Mouse (Mus musculus): ENCODE results near the gene Paqr9. TPM values are rescaled to one million over a fixed set of nuclear protein-coding genes. Genes with fewer than 3 reads are reported as not detected.

Gene Paqr9
- polyA plus RNA-seq, 1 experiment from 2014 or later = 1.9 TPM

- peak; percentile 25; the same call in 1 of the 2 replicates for ATAC-seq
Observed at GRCm38 (mm10) chr9:95550856-95551774, 8.3 kb upstream of the Paqr9 start.

GRCm38 (mm10) chr9:95552175-95552705 lies 7.2 kb upstream of the Paqr9 start:
- no peak overlapping the region for H3K9ac ChIP-seq (replicated peaks)
- peaks cover 16% of the 10 kb centered on the region for H3K27me3 ChIP-seq
- ATAC-seq = no peak
- no peaks in the 10 kb centered on the region for H3K4me1 ChIP-seq (replicated peaks)
- H3K4me3 ChIP-seq (replicated peaks) = no peak overlapping the region
- no peak overlapping the region for H3K4me2 ChIP-seq (replicated peaks)
- 71% methylated on average over 10 of the region's 10 CpGs for WGBS
- no peak overlapping the region for H3K27ac ChIP-seq
- H3K36me3 ChIP-seq = no peaks in the 10 kb centered on the region
- H3K9me3 ChIP-seq = no peaks in the 10 kb centered on the region

More at GRCm38 (mm10) chr9:95550856-95551774, 8.3 kb upstream of the Paqr9 start:
- WGBS = 78% methylated on average over 9 of the region's 9 CpGs
- Histone ChIP-seq H3K9me3 (no peaks in the 10 kb centered on the region), H3K36me3 (no peaks in the 10 kb centered on the region), H3K4me2 (replicated peaks) (no peak overlapping the region), H3K4me3 (replicated peaks) (no peak overlapping the region), H3K4me1 (replicated peaks) (no peaks in the 10 kb centered on the region), H3K9ac (replicated peaks) (no peak overlapping the region), H3K27me3 (peaks cover 7% of the 10 kb centered on the region; the same call in 1 of the 2 replicates), H3K27ac (no peak overlapping the region)

- Histone ChIP-seq H3K9ac (replicated peaks) (no peak overlapping the region), H3K9me3 (no peaks in the 10 kb centered on the region), H3K4me1 (replicated peaks) (0 out of 2 replicates have a peak, but pooled peaks cover 7% of the 10 kb centered on the region), H3K36me3 (no peaks in the 10 kb centered on the region), H3K4me3 (replicated peaks) (no peak overlapping the region), H3K27ac (no peak overlapping the region), H3K27me3 (peaks cover 29% of the 10 kb centered on the region), H3K4me2 (replicated peaks) (no peak overlapping the region)
- WGBS = 87% methylated on average over 18 of the region's 18 CpGs
- ATAC-seq = no peak
Observed at GRCm38 (mm10) chr9:95554231-95555221, 4.9 kb upstream of the Paqr9 start.

- peaks cover 13% of the 10 kb centered on the region for H3K4me1 ChIP-seq (replicated peaks)
- H3K4me2 ChIP-seq (replicated peaks) = no peak overlapping the region
- H3K36me3 ChIP-seq = no peaks in the 10 kb centered on the region
- ATAC-seq = no peak
- no peak overlapping the region for H3K4me3 ChIP-seq (replicated peaks)
- no peak overlapping the region for H3K9ac ChIP-seq (replicated peaks)
- peaks cover 35% of the 10 kb centered on the region for H3K27me3 ChIP-seq
- H3K27ac ChIP-seq = no peak overlapping the region
- WGBS = 76% methylated on average over 5 of the region's 5 CpGs
- H3K9me3 ChIP-seq = no peaks in the 10 kb centered on the region
Observed at GRCm38 (mm10) chr9:95555233-95555740, 4.2 kb upstream of the Paqr9 start.

- Histone ChIP-seq H3K4me2 (replicated peaks) (no peak overlapping the region), H3K4me3 (replicated peaks) (no peak overlapping the region), H3K27ac (no peak overlapping the region), H3K4me1 (replicated peaks) (peaks cover 21% of the 10 kb centered on the region), H3K9me3 (no peaks in the 10 kb centered on the region), H3K9ac (replicated peaks) (no peak overlapping the region), H3K36me3 (no peaks in the 10 kb centered on the region), H3K27me3 (peaks cover 43% of the 10 kb centered on the region)
- WGBS = 89% methylated on average over 4 of the region's 4 CpGs
- ATAC-seq = no peak
Observed at GRCm38 (mm10) chr9:95556067-95556512, 3.4 kb upstream of the Paqr9 start.

- peaks cover 59% of the 10 kb centered on the region for H3K27me3 ChIP-seq
Observed at GRCm38 (mm10) chr9:95557722-95558121, 1.7 kb upstream of the Paqr9 start.

GRCm38 (mm10) chr9:95558726-95559058 lies 765 bp upstream of the Paqr9 start:
- H3K27me3 ChIP-seq = peaks cover 65% of the 10 kb centered on the region
- peaks cover 26% of the 10 kb centered on the region for H3K4me1 ChIP-seq (replicated peaks)
- no peak overlapping the region for H3K27ac ChIP-seq
- H3K9ac ChIP-seq (replicated peaks) = peak overlapping the region; percentile 74
- WGBS = 10% methylated on average over 11 of the region's 11 CpGs
- ATAC-seq = no peak
- no peaks in the 10 kb centered on the region for H3K9me3 ChIP-seq
- peak overlapping the region; percentile 89 for H3K4me2 ChIP-seq (replicated peaks)
- no peaks in the 10 kb centered on the region for H3K36me3 ChIP-seq
- H3K4me3 ChIP-seq (replicated peaks) = peak overlapping the region; percentile 69

More at GRCm38 (mm10) chr9:95557722-95558121, 1.7 kb upstream of the Paqr9 start:
- 72% methylated on average over 6 of the region's 6 CpGs for WGBS
- ATAC-seq = no peak
- no peaks in the 10 kb centered on the region for H3K9me3 ChIP-seq
- no peak overlapping the region for H3K4me3 ChIP-seq (replicated peaks)
- peaks cover 26% of the 10 kb centered on the region for H3K4me1 ChIP-seq (replicated peaks)
- H3K9ac ChIP-seq (replicated peaks) = no peak overlapping the region
- H3K36me3 ChIP-seq = no peaks in the 10 kb centered on the region
- no peak overlapping the region for H3K4me2 ChIP-seq (replicated peaks)
- H3K27ac ChIP-seq = no peak overlapping the region

GRCm38 (mm10) chr9:95559936-95560735 lies 679 bp downstream of the Paqr9 start:
- Histone ChIP-seq H3K27ac (peak overlapping the region; percentile 74), H3K27me3 (peaks cover 63% of the 10 kb centered on the region), H3K9me3 (no peaks in the 10 kb centered on the region), H3K4me2 (replicated peaks) (peak overlapping the region; percentile 89), H3K36me3 (no peaks in the 10 kb centered on the region), H3K4me3 (replicated peaks) (peak overlapping the region; percentile 69), H3K9ac (replicated peaks) (peak overlapping the region; percentile 74), H3K4me1 (replicated peaks) (peaks cover 26% of the 10 kb centered on the region)
- WGBS = 12% methylated on average over 78 of the region's 78 CpGs
- ATAC-seq = peak; percentile 78

DNA sequence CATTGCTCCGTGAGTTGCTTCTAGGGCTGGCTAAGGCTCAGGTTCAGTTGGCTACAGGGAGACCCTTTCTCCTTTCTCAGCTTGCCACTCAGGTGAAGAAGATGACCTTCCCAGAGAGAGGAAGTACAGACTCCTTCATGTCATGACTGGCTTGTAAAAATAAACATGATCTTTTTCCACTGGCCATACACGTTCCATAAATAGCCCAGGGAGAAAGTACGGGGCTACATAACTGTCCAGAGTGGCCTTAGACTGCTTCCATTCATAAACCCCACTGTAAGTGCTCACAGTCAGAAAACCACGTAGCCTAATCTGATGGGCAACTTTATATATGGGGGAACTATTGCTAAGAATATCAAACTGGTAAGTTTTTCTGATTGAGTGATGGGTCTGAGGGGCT lies 4.6 kb downstream of the Paqr9 start:
- H3K4me3 ChIP-seq (replicated peaks) = no peak overlapping the region
- H3K4me1 ChIP-seq (replicated peaks) = peaks cover 26% of the 10 kb centered on the region
- no peak overlapping the region for H3K4me2 ChIP-seq (replicated peaks)
- H3K9me3 ChIP-seq = no peaks in the 10 kb centered on the region
- H3K9ac ChIP-seq (replicated peaks) = no peak overlapping the region
- peaks cover 36% of the 10 kb centered on the region for H3K27me3 ChIP-seq
- H3K27ac ChIP-seq = no peak overlapping the region
- WGBS = 85% methylated on average over 4 of the region's 4 CpGs
- ATAC-seq = no peak
- H3K36me3 ChIP-seq = no peaks in the 10 kb centered on the region

DNA sequence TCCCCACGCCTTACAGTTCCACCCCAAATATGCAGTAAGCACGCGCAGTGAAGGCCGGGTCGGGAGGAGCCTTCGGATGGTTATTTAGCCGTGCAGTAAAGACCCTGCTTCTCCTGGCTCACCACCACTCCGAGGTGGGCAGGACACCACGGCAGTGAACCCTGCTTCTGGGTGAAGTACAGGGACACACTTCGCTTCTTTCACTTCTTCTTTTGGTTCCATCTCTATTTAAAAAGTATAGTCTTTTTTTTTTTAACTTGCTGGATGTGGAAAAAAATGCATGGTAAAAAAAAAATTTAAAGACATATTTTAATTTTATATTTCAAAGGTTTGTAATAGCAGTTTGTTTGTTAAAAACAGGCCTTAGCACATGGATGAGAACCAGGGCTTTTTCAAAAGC lies 6.9 kb downstream of the Paqr9 start:
- H3K9me3 ChIP-seq = no peaks in the 10 kb centered on the region
- H3K9ac ChIP-seq (replicated peaks) = no peak overlapping the region
- H3K4me1 ChIP-seq (replicated peaks) = peaks cover 9% of the 10 kb centered on the region; the same call in 1 of the 2 replicates
- peaks cover 20% of the 10 kb centered on the region for H3K27me3 ChIP-seq
- H3K4me2 ChIP-seq (replicated peaks) = no peak overlapping the region
- H3K36me3 ChIP-seq = no peaks in the 10 kb centered on the region
- ATAC-seq = no peak
- no peak overlapping the region for H3K4me3 ChIP-seq (replicated peaks)
- WGBS = 90% methylated on average over 10 of the region's 10 CpGs
- no peak overlapping the region for H3K27ac ChIP-seq

DNA sequence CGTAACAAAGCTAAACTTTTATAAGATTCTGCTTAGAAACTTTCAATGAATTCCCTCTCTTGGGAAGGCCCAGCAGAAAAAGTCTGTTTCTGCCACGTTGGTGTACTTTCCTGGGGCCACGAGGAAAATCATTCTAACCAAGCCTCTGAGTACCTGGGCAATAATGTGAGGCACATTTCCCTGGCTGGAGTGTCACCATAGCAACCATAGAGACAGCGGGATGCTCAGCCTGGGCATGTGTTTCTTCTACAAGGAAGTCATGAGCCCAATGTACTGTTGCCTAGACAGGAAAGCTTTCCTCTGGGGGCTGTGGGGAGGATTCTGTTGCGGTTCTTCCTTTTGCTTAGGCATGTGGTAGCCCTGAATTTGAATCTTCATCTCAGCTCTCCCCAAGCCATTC lies 7.5 kb downstream of the Paqr9 start:
- ATAC-seq = no peak
- no peak overlapping the region for H3K9ac ChIP-seq (replicated peaks)

More for the DNA sequence above, 7.5 kb downstream of the Paqr9 start:
- H3K27ac ChIP-seq = no peak overlapping the region
- no peaks in the 10 kb centered on the region for H3K36me3 ChIP-seq
- H3K4me3 ChIP-seq (replicated peaks) = no peak overlapping the region
- no peak overlapping the region for H3K4me2 ChIP-seq (replicated peaks)
- peaks cover 14% of the 10 kb centered on the region for H3K27me3 ChIP-seq
- peaks cover 6% of the 10 kb centered on the region; the same call in 1 of the 2 replicates for H3K4me1 ChIP-seq (replicated peaks)
- 51% methylated on average over 5 of the region's 5 CpGs for WGBS
- no peaks in the 10 kb centered on the region for H3K9me3 ChIP-seq
